Mouse (Mus musculus) heart, adult 11 months (tissue): ENCODE results near the gene Pm20d2.

ENCODE experiments used
- DNase-seq: peaks from one replicate; pipeline ENCODE4 v3.0.0; 2022

Gene Pm20d2

GRCm38 (mm10) chr4:33189735-33190036, at the start of gene Pm20d2:
Pm20d2 (minus strand) TSS chr4:33189737.
- no peak for DNase-seq

GRCm38 (mm10) chr4:33230881-33231280, 41.3 kb upstream of the Pm20d2 start:
- peak; percentile 80 for DNase-seq

- DNase-seq, result peak; percentile 19
Measured at GRCm38 (mm10) chr4:33229639-33230038, 40.1 kb upstream of the Pm20d2 start.

GRCm38 (mm10) chr4:33227164-33227563, 37.6 kb upstream of the Pm20d2 start:
- DNase-seq, result no peak

GRCm38 (mm10) chr4:33224003-33224675, 34.6 kb upstream of the Pm20d2 start:
- DNase-seq, result no peak

- no peak for DNase-seq
Measured at GRCm38 (mm10) chr4:33221847-33222246, 32.3 kb upstream of the Pm20d2 start.

GRCm38 (mm10) chr4:33208881-33209841, 19.6 kb upstream of the Pm20d2 start, which contains the start of gene Srsf12:
Srsf12 (plus strand) TSS chr4:33208991.
- DNase-seq, result no peak

- DNase-seq, result no peak
Measured at GRCm38 (mm10) chr4:33207551-33207950, 18.0 kb upstream of the Pm20d2 start.

GRCm38 (mm10) chr4:33204682-33205081, 15.1 kb upstream of the Pm20d2 start:
- no peak for DNase-seq

GRCm38 (mm10) chr4:33198117-33198516, 8.6 kb upstream of the Pm20d2 start:
- DNase-seq, result no peak

GRCm38 (mm10) chr4:33188781-33189734, 479 bp downstream of the Pm20d2 start:
- peak; percentile 98 for DNase-seq

GRCm38 (mm10) chr4:33188164-33188563, 1.4 kb downstream of the Pm20d2 start:
- no peak for DNase-seq

GRCm38 (mm10) chr4:33183477-33183876, 6.1 kb downstream of the Pm20d2 start:
- DNase-seq, result no peak

GRCm38 (mm10) chr4:33152087-33153038, 37.2 kb downstream of the Pm20d2 start:
- peak; percentile 74 for DNase-seq

GRCm38 (mm10) chr4:33149150-33149549, 40.4 kb downstream of the Pm20d2 start:
- DNase-seq, result no peak

GRCm38 (mm10) chr4:33147825-33148224, 41.7 kb downstream of the Pm20d2 start:
- no peak for DNase-seq

GRCm38 (mm10) chr4:33146679-33147291, 42.8 kb downstream of the Pm20d2 start:
- no peak for DNase-seq

- DNase-seq, result no peak
Measured at GRCm38 (mm10) chr4:33132221-33132620, 57.3 kb downstream of the Pm20d2 start, which contains the start of gene Gabrr1. Gabrr1 (plus strand) TSS chr4:33132521.

- no peak for DNase-seq
Measured at GRCm38 (mm10) chr4:33125409-33126084, 64.0 kb downstream of the Pm20d2 start.

GRCm38 (mm10) chr4:33124493-33124892, 65.0 kb downstream of the Pm20d2 start:
- DNase-seq, result no peak
